ENCODE assay signal across 12 mouse cellular contexts in the genomic region with DNA sequence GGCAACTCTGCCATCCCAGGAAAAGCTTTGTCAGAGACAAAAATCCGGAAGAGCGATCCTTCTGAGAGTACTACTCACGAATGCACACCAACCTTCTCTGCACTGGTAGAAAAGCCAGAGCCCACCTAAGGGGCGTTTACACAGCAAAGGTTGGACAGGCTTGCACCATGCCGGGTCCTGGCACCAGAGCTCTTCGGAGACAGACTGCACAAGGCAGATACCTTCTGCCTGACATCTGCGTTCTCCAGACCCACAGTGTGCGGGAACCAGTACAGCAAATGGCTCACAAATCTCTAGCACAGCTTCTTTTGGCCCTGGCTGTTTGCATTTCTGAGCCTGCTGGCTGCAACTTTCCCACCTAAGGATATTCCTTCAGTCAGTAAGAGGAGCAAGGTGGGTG.
A peak's percentile ranks its signal among the peaks of the same experiment; 100 is the strongest.
DNase-seq lines count a peak whose midpoint lies in the region; ATAC-seq and TF ChIP-seq lines count a peak whose summit lies in the region.
"Had no signal": no experiment of that assay in that cellular context is flagged by ENCODE, and none has a peak within 500 bp of the region (broad histone marks: within the 10 kb centered on the region; RNA-seq: fewer than 3 reads in every experiment).

No protein-coding gene starts in this region.

- no peak overlapping the region for H3K27ac ChIP-seq in forebrain, embryonic 15.5 days (replicated peaks)
- no peak overlapping the region for H3K27ac ChIP-seq in forebrain, embryonic 14.5 days (ENCODE audit: low read depth, low read length)
- no peak overlapping the region for H3K27ac ChIP-seq in midbrain, embryonic 11.5 days (ENCODE audit: low read depth, low read length)
- no peak overlapping the region for H3K27ac ChIP-seq in midbrain, embryonic 10.5 days (replicated peaks)
- H3K27ac ChIP-seq in layer of hippocampus, adult 2 months, result peak overlapping the region; percentile 95; the same call in 1 of the 2 replicates
- no peak overlapping the region for H3K27ac ChIP-seq in olfactory bulb, adult 2 months (ENCODE audit: insufficient read depth, low read depth, low read length)
- H3K27ac ChIP-seq: heart, adult 2 months; liver, embryonic 12.5 days had no signal

- peaks cover 12% of the 10 kb centered on the region; the same call in 1 of the 2 replicates for H3K27me3 ChIP-seq in forebrain, embryonic 15.5 days
- H3K27me3 ChIP-seq in forebrain, embryonic 14.5 days (replicated peaks; ENCODE audit: control insufficient read depth, insufficient read depth, low read length), result peaks cover 8% of the 10 kb centered on the region
- H3K27me3 ChIP-seq in midbrain, embryonic 11.5 days (ENCODE audit: control insufficient read depth, insufficient read depth, low read length), result peaks cover 21% of the 10 kb centered on the region
- H3K27me3 ChIP-seq in midbrain, embryonic 10.5 days (ENCODE audit: low read depth, poor library complexity, severe bottlenecking), result peaks cover 63% of the 10 kb centered on the region

- DNase-seq in forebrain, embryonic 14.5 days (ENCODE audit: low spot score), result no peak
- DNase-seq in midbrain, embryonic 11.5 days (ENCODE audit: low spot score, missing footprints), result peak; percentile 75
- DNase-seq in midbrain, embryonic 10.5 days (ENCODE audit: low spot score), result no peak
- DNase-seq in layer of hippocampus, adult 2 months (ENCODE audit: low spot score in 2 of 2), result peak in 1 of 2 experiments; percentile 57
- no peak for DNase-seq in frontal cortex, postnatal 10 days (ENCODE audit: low spot score in 2 of 2)
- no peak for DNase-seq in gastrocnemius, postnatal 14 days
- DNase-seq: heart, adult 2 months; kidney, adult 2 months; lung, postnatal 36 days had no signal

- no peak for TF ChIP-seq POLR2A in olfactory bulb, adult 2 months (IDR thresholded peaks at IDR 0.05; ENCODE audit: insufficient read depth, low read depth, low read length)

- H3K4me1 ChIP-seq in forebrain, embryonic 15.5 days, result peaks cover 39% of the 10 kb centered on the region
- H3K4me1 ChIP-seq in forebrain, embryonic 14.5 days (ENCODE audit: control insufficient read depth, insufficient read depth, low read length), result peaks cover 7% of the 10 kb centered on the region; the same call in 1 of the 2 replicates
- H3K4me1 ChIP-seq in midbrain, embryonic 11.5 days (ENCODE audit: control insufficient read depth, insufficient read depth, low read length), result peaks cover 12% of the 10 kb centered on the region
- peaks cover 29% of the 10 kb centered on the region for H3K4me1 ChIP-seq in midbrain, embryonic 10.5 days
- H3K4me1 ChIP-seq in olfactory bulb, adult 2 months (ENCODE audit: control insufficient read depth, insufficient read depth, low read length), result peaks cover 21% of the 10 kb centered on the region

- no peak for TF ChIP-seq CTCF in layer of hippocampus, adult 2 months (conservative IDR thresholded peaks at IDR 0.05)
- TF ChIP-seq CTCF in olfactory bulb, adult 2 months (IDR thresholded peaks at IDR 0.05; ENCODE audit: insufficient read depth, low read depth, low read length), result no peak

- no peaks in the 10 kb centered on the region for H3K36me3 ChIP-seq in forebrain, embryonic 15.5 days
- no peaks in the 10 kb centered on the region for H3K36me3 ChIP-seq in forebrain, embryonic 14.5 days (ENCODE audit: control insufficient read depth, insufficient read depth, low read length)
- no peaks in the 10 kb centered on the region for H3K36me3 ChIP-seq in midbrain, embryonic 11.5 days (ENCODE audit: control insufficient read depth, insufficient read depth, low read length)
- H3K36me3 ChIP-seq in midbrain, embryonic 10.5 days, result no peaks in the 10 kb centered on the region
- H3K36me3 ChIP-seq: liver, embryonic 12.5 days had no signal

- H3K9ac ChIP-seq in forebrain, embryonic 15.5 days (replicated peaks), result no peak overlapping the region
- H3K9ac ChIP-seq in forebrain, embryonic 14.5 days (ENCODE audit: low read length), result no peak overlapping the region
- no peak overlapping the region for H3K9ac ChIP-seq in midbrain, embryonic 11.5 days (ENCODE audit: low read length)
- H3K9ac ChIP-seq: liver, embryonic 12.5 days had no signal

- H3K4me3 ChIP-seq in forebrain, embryonic 15.5 days, result no peak overlapping the region
- H3K4me3 ChIP-seq in forebrain, embryonic 14.5 days (ENCODE audit: low read depth, low read length), result no peak overlapping the region
- no peak overlapping the region for H3K4me3 ChIP-seq in midbrain, embryonic 11.5 days (ENCODE audit: low read depth, low read length)
- H3K4me3 ChIP-seq in midbrain, embryonic 10.5 days, result no peak overlapping the region
- peak overlapping the region; percentile 77 for H3K4me3 ChIP-seq in layer of hippocampus, adult 2 months
- peak overlapping the region; percentile 31 for H3K4me3 ChIP-seq in olfactory bulb, adult 2 months (ENCODE audit: insufficient read depth, low read depth, low read length)
- H3K4me3 ChIP-seq: heart, adult 2 months; liver, embryonic 12.5 days had no signal

- 0 out of 2 replicates have a peak overlapping the region, but pooled peaks have one; percentile 16 for H3K4me2 ChIP-seq in forebrain, embryonic 15.5 days (replicated peaks)
- H3K4me2 ChIP-seq in forebrain, embryonic 14.5 days (ENCODE audit: low read length), result no peak overlapping the region
- no peak overlapping the region for H3K4me2 ChIP-seq in midbrain, embryonic 11.5 days

- intact Hi-C loops in gastrocnemius, postnatal 14 days (cut with DNase I; ENCODE audit: low total_unique reads), result no loop called here

- no peaks in the 10 kb centered on the region for H3K9me3 ChIP-seq in forebrain, embryonic 15.5 days
- H3K9me3 ChIP-seq in forebrain, embryonic 14.5 days (replicated peaks; ENCODE audit: control insufficient read depth, low read length), result no peaks in the 10 kb centered on the region
- H3K9me3 ChIP-seq in midbrain, embryonic 11.5 days (ENCODE audit: control insufficient read depth, low read length), result no peaks in the 10 kb centered on the region
- no peaks in the 10 kb centered on the region for H3K9me3 ChIP-seq in midbrain, embryonic 10.5 days (replicated peaks)
- H3K9me3 ChIP-seq: liver, embryonic 12.5 days had no signal

- no peak for ATAC-seq in forebrain, embryonic 15.5 days (replicated peaks)
- no peak for ATAC-seq in forebrain, embryonic 14.5 days
- ATAC-seq in midbrain, embryonic 11.5 days (ENCODE audit: low FRiP score), result no peak
- ATAC-seq: liver, embryonic 12.5 days had no signal

- 85% methylated on average over 8 of the region's 8 CpGs for WGBS in forebrain, embryonic 15.5 days
- 85% methylated on average over 8 of the region's 8 CpGs for WGBS in forebrain, embryonic 14.5 days
- 81% methylated on average over 8 of the region's 8 CpGs for WGBS in midbrain, embryonic 11.5 days
- WGBS in midbrain, embryonic 10.5 days, result 79% methylated on average over 8 of the region's 8 CpGs
- WGBS in olfactory bulb, adult 2 months, result 82% methylated on average over 8 of the region's 8 CpGs

Comparison
In these comparisons a context has a peak if more than half of its experiments do, and no peak if none do; other contexts are left out.
1. H3K4me3 ChIP-seq: peak in layer of hippocampus, adult 2 months (single experiment) and olfactory bulb, adult 2 months (single experiment); none in forebrain, embryonic 15.5 days (single experiment), forebrain, embryonic 14.5 days (single experiment), midbrain, embryonic 11.5 days (single experiment) and midbrain, embryonic 10.5 days (single experiment).